Mouse (Mus musculus) liver, adult 2 months (tissue): ENCODE data around the gene Tbc1d32.

Experiments
- CTCF ChIP-seq: fragments of 200-500 bp; IDR thresholded peaks from 2 replicates; pipeline ENCODE4 v1.5.1; 2011; ENCODE audit warnings: low read depth, low read length, control low read depth
- POLR2A ChIP-seq: fragments of 200-500 bp; IDR thresholded peaks from 2 replicates; pipeline ENCODE4 v1.6.1; 2011; ENCODE audit warnings: low read length, control low read depth; ENCODE audit not compliant: insufficient read depth; ENCODE audit errors: extremely low read depth

- TF ChIP-seq POLR2A (no peak), CTCF (no peak)
Observed at GRCm38 (mm10) chr10:56024579-56024978, 203.9 kb downstream of the Tbc1d32 start.
